Mouse (Mus musculus): Measurements from ENCODE around the gene Ccdc107. TPM values are rescaled to one million over a fixed set of nuclear protein-coding genes. Genes with fewer than 3 reads are reported as not detected.

Ccdc107 gene
- polyA plus RNA-seq, 1 experiment from 2014 or later: 66.4 TPM

GRCm38 (mm10) chr4:43535628-43536027, 42.9 kb downstream of the Ccdc107 start:
- Histone ChIP-seq H3K9ac (no peak overlapping the region), H3K4me1 (replicated peaks) (peaks cover 11% of the 10 kb centered on the region), H3K27me3 (replicated peaks) (no peaks in the 10 kb centered on the region), H3K36me3 (peaks cover 98% of the 10 kb centered on the region), H3K4me2 (no peak overlapping the region), H3K4me3 (no peak overlapping the region), H3K9me3 (replicated peaks) (no peaks in the 10 kb centered on the region), H3K27ac (ENCODE audit: poor library complexity, severe bottlenecking) (no peak overlapping the region)
- WGBS: 92% methylated on average over 8 of the region's 8 CpGs
- no peak for ATAC-seq (ENCODE audit: insufficient number of reproducible peaks, low FRiP score)

GRCm38 (mm10) chr4:43536031-43536430, 43.3 kb downstream of the Ccdc107 start:
- peaks cover 7% of the 10 kb centered on the region; the same call in 1 of the 2 replicates for H3K4me1 ChIP-seq (replicated peaks)
- H3K9me3 ChIP-seq (replicated peaks): no peaks in the 10 kb centered on the region
- WGBS: 90% methylated on average over 9 of the region's 9 CpGs
- H3K27me3 ChIP-seq (replicated peaks): no peaks in the 10 kb centered on the region
- H3K36me3 ChIP-seq: peaks cover 97% of the 10 kb centered on the region
- H3K4me3 ChIP-seq: no peak overlapping the region
- H3K4me2 ChIP-seq: no peak overlapping the region
- ATAC-seq (ENCODE audit: insufficient number of reproducible peaks, low FRiP score): no peak
- no peak overlapping the region for H3K9ac ChIP-seq
- no peak overlapping the region for H3K27ac ChIP-seq (ENCODE audit: poor library complexity, severe bottlenecking)

DNA sequence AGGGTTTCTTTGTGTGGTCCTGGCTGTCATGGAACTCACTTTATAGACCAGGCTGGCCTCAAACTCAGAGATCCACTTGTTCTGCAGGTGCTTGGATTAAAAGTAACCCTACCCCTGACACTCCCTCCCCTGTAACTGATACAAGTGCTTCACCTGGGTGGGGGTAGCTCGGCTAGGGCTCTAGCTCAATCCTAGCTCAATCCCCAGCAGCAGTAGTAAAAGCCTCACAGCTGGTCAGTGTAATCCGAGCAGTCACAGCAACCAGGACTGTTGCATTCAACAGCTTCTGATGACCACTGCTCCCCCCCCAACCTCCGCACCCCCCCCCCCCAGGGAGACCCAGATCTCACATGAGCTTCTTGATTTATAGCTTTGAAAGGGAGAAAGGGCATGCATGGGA, 49.3 kb downstream of the Ccdc107 start:
- 72% methylated on average over 2 of the region's 3 CpGs for WGBS
- no peak for ATAC-seq (ENCODE audit: insufficient number of reproducible peaks, low FRiP score)
- H3K9me3 ChIP-seq (replicated peaks): no peaks in the 10 kb centered on the region

More for the DNA sequence above, 49.3 kb downstream of the Ccdc107 start:
- H3K27me3 ChIP-seq (replicated peaks): no peaks in the 10 kb centered on the region
- no peak overlapping the region for H3K9ac ChIP-seq
- H3K4me2 ChIP-seq: no peak overlapping the region
- no peaks in the 10 kb centered on the region for H3K4me1 ChIP-seq (replicated peaks)
- no peak overlapping the region for H3K27ac ChIP-seq (ENCODE audit: poor library complexity, severe bottlenecking)
- peaks cover 99% of the 10 kb centered on the region for H3K36me3 ChIP-seq
- H3K4me3 ChIP-seq: no peak overlapping the region

Other genes starting within 250 kb of the Ccdc107 start
- 0.21 TPM in 1 of 2 replicates, not detected in the other for gene Atp8b5, start 225.7 kb upstream of the Ccdc107 start, polyA plus RNA-seq (2016; fragmentation: Nextera tagmentation; extraction: Ambion mirVana)
- gene Rusc2, start 110.9 kb upstream of the Ccdc107 start, polyA plus RNA-seq (2016; fragmentation: Nextera tagmentation; extraction: Ambion mirVana): 14.1 and 15.7 TPM in 2 replicates
- 0.14 TPM in 1 of 2 replicates, not detected in the other for gene Fam166b, start 63.8 kb upstream of the Ccdc107 start, polyA plus RNA-seq (2016; fragmentation: Nextera tagmentation; extraction: Ambion mirVana)
- 10.3 and 11.6 TPM in 2 replicates for gene Tesk1, start 51.0 kb upstream of the Ccdc107 start, polyA plus RNA-seq (2016; fragmentation: Nextera tagmentation; extraction: Ambion mirVana)
- 0.82 and 2.0 TPM in 2 replicates for gene Cd72, start 38.3 kb upstream of the Ccdc107 start, polyA plus RNA-seq (2016; fragmentation: Nextera tagmentation; extraction: Ambion mirVana)
- gene Sit1, start 9.2 kb upstream of the Ccdc107 start, polyA plus RNA-seq (2016; fragmentation: Nextera tagmentation; extraction: Ambion mirVana): not detected in 2 replicates
- 37.7 and 38.7 TPM in 2 replicates for gene Arhgef39, start 6.8 kb downstream of the Ccdc107 start, polyA plus RNA-seq (2016; fragmentation: Nextera tagmentation; extraction: Ambion mirVana)
- 1.6 and 2.0 TPM in 2 replicates for gene Car9, start 14.1 kb downstream of the Ccdc107 start, polyA plus RNA-seq (2016; fragmentation: Nextera tagmentation; extraction: Ambion mirVana)
- gene Tpm2, start 30.9 kb downstream of the Ccdc107 start, polyA plus RNA-seq (2016; fragmentation: Nextera tagmentation; extraction: Ambion mirVana): 153 and 155 TPM in 2 replicates
- 57.2 and 61.2 TPM in 2 replicates for gene Creb3, start 69.4 kb downstream of the Ccdc107 start, polyA plus RNA-seq (2016; fragmentation: Nextera tagmentation; extraction: Ambion mirVana)
- 117 and 124 TPM in 2 replicates for gene Tln1, start 69.8 kb downstream of the Ccdc107 start, polyA plus RNA-seq (2016; fragmentation: Nextera tagmentation; extraction: Ambion mirVana)
- 20.4 and 26.4 TPM in 2 replicates for gene Rgp1, start 85.8 kb downstream of the Ccdc107 start, polyA plus RNA-seq (2016; fragmentation: Nextera tagmentation; extraction: Ambion mirVana)
- 25.5 and 25.8 TPM in 2 replicates for gene Gba2, start 86.0 kb downstream of the Ccdc107 start, polyA plus RNA-seq (2016; fragmentation: Nextera tagmentation; extraction: Ambion mirVana)
- gene Msmp, start 91.6 kb downstream of the Ccdc107 start, polyA plus RNA-seq (2016; fragmentation: Nextera tagmentation; extraction: Ambion mirVana): 0.50 and 1.3 TPM in 2 replicates
- 11.0 and 11.2 TPM in 2 replicates for gene Npr2, start 139.0 kb downstream of the Ccdc107 start, polyA plus RNA-seq (2016; fragmentation: Nextera tagmentation; extraction: Ambion mirVana)
- gene Spag8, start 160.7 kb downstream of the Ccdc107 start, polyA plus RNA-seq (2016; fragmentation: Nextera tagmentation; extraction: Ambion mirVana): 0.40 and 0.51 TPM in 2 replicates
- gene Hint2, start 163.6 kb downstream of the Ccdc107 start, polyA plus RNA-seq (2016; fragmentation: Nextera tagmentation; extraction: Ambion mirVana): 130 and 139 TPM in 2 replicates
- 5.1 and 5.6 TPM in 2 replicates for gene Tmem8b, start 176.1 kb downstream of the Ccdc107 start, polyA plus RNA-seq (2016; fragmentation: Nextera tagmentation; extraction: Ambion mirVana)
- gene Fam221b, start 176.2 kb downstream of the Ccdc107 start, polyA plus RNA-seq (2016; fragmentation: Nextera tagmentation; extraction: Ambion mirVana): 3.8 and 3.9 TPM in 2 replicates
- not detected in 2 replicates for gene Olfr70, start 207.9 kb downstream of the Ccdc107 start, polyA plus RNA-seq (2016; fragmentation: Nextera tagmentation; extraction: Ambion mirVana)
- gene Olfr71, start 217.4 kb downstream of the Ccdc107 start, polyA plus RNA-seq (2016; fragmentation: Nextera tagmentation; extraction: Ambion mirVana): not detected in 2 replicates
- 0.96 and 1.0 TPM in 2 replicates for gene Hrct1, start 234.3 kb downstream of the Ccdc107 start, polyA plus RNA-seq (2016; fragmentation: Nextera tagmentation; extraction: Ambion mirVana)
- 0.15 and 0.35 TPM in 2 replicates for gene Spaar, start 237.1 kb downstream of the Ccdc107 start, polyA plus RNA-seq (2016; fragmentation: Nextera tagmentation; extraction: Ambion mirVana)

Measured in heart, embryonic 12.5 days (tissue).